Mouse (Mus musculus): Measurements from ENCODE around the gene Chkb.

The Chkb gene

DNA sequence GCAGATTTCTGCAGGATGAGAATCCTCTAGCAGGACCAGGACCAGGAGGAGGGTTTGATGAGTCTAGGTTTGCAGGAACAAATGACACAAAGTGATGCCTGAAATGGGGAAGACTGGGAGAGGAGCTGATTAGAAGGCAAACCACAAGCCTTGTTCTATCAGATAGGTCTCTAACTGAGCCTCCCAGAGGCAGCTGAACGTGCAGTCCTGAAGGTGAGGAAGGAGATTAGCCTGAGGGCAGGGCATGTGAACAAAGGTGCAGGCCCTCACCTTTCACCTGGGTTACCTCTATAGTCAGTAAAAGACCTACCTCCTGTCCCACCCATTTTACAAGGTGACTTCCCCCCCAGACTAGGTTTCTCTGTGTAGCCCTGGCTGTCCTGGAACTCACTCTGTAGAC is 30.0 kb downstream of the Chkb start:
- in situ Hi-C loops (cut with MseI, MboI): no loop called here

DNA sequence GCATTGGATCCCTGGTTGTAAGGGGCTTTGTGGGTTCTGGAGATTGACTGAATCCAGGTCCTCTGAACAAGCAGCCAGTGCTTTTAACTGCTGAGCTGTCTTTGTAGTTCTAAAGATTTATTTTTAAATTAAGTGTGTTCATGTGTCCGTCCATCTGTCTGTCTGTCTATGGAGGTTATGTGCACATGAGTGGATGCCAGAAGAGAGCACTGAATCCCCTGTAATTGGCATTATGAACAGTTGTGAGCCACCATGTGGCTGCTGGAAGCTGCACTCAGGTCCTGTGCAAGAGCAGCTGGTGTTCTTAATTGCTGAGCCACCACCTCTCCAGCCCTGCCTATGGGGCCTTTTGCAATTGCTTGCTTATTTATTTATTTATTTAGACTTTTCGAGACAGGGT is 31.6 kb downstream of the Chkb start:
- in situ Hi-C loops (cut with MseI, MboI): no loop called here

DNA sequence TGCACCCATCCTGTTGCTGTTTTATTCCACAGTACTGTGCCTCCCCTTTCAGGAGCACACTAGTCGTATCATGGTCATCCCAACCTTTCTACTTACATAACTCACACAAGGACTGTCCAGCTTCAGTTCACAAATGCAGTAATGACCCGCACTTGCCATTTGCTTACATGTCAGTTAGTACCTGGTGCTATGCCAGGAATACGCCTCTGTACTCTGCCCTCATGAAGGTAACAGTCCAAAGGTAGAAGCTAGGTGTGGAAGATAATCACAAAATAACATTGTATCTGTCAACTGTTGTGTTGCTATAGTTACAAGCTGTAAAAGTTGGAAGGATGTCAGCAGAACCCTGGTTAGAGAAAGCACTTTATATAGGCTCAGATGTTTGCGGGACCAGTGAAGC is 32.8 kb downstream of the Chkb start:
- in situ Hi-C loops (cut with MseI, MboI): no loop called here

DNA sequence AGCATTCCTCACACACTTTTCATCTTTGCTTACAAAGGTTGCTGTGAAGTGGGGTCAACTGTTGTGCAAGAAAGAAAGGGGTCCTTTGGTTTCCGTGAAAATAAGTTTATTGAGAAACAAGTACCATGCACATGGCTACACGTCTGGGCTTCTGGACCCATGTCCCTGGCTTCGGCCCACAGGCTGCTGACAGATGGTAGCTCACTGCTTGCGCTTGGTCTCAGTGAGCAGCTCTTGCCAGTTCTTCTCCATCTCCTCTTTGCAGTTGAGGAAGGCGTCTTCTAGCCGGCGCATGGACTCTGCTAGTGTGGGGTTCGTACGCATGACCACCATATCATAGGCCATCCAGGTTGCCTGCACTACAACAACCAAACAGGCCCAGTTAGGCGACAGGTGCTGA is 39.6 kb downstream of the Chkb start:
- in situ Hi-C loops (cut with MseI, MboI): no loop called here

DNA sequence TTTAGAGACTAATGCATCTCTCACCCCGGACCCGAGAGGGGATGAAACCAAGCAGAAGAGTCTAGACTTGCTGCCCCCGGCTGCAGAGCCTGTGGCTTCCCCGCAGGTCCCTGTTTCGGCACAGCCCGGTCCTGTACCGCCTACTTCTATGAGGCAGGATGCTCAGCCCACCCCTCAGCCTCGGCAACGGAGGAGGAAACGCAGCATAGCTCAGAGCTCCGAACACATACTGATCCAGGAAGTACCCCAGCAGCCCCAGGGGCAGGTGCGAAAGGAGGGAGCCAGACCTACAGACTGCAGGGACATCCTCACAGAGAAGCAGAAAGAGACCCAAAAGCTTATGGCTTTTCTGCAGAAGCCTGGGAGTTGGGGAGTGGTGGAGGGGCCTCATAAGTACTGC is 42.6 kb downstream of the Chkb start:
- in situ Hi-C loops (cut with MseI, MboI): no loop called here

DNA sequence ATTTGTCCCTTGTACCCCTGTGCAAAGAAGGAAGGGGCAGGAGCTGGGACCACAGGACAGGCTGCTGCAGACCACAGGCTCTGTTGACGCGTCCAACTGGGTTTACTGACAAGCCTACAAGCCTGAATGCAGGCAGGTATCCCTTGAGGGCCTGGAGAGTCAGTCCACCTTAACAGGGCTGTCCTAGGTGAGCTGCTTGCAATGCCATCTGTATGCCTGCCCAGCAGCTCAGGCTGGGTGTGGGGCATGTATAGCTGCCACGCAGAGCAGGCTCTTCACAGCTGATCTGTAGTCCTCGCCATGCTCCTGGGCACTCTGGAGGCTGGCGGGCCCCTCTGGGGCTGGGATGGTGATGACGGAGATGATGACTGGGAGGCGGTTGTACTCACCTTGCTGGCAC is 45.1 kb downstream of the Chkb start, which contains the start of gene Klhdc7b:
Gene Klhdc7b, plus strand, starts transcription at position 301 of the 400 bp plus-strand sequence.
- in situ Hi-C loops (cut with MseI, MboI): no loop called here

DNA sequence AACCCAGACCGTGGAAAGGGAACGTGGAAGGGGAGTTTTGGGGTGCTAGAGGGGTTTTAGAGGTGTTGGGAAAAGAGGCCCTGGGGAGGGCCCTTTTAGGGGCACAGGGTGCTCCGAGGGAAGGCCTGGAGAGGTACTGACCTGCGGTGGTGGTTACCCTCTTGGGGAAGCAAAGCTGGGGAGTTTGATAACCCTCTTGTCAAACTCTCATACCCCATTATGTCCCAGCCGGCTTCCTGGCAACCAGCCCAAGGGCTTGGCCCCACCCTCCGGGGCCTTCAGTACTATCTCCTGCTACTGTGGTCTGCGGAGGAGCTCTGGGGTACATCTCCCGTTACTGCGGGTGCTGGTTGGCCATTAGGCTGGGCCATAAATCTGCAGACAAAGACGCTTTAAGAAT is 50.3 kb downstream of the Chkb start:
- in situ Hi-C loops (cut with MseI, MboI): no loop called here

DNA sequence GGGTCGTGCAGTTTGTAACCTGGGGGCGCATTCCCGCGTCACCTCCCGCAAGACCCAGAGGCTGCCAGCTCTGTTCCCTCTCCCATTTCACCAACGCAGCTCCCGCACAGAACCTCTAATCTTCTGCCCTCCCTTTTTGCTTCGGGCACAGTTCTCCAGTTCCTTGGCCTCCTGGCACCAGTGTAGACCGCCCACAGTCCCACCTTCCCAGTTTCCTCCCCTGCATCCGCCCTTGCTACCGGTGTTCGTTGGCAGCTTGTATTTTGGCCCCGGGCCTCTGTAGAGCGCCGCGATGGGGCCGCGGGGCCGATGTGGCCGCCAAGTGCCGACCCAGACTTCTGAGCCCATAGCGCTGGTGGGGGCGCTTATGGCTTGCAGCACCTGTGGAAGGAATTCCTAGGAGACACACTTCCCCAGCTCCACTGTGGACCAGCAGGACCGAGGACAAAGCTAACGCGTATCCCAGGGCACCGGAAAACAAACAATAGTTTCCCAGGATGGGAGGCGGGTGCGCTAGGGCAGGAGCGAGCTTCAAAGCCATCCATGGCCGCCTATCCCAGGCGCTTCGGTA is 50.8 kb downstream of the Chkb start, which contains the start of gene Odf3b:
Gene Odf3b, minus strand, starts transcription at position 452 of the 571 bp plus-strand sequence.
- in situ Hi-C loops (cut with MseI, MboI): no loop called here

DNA sequence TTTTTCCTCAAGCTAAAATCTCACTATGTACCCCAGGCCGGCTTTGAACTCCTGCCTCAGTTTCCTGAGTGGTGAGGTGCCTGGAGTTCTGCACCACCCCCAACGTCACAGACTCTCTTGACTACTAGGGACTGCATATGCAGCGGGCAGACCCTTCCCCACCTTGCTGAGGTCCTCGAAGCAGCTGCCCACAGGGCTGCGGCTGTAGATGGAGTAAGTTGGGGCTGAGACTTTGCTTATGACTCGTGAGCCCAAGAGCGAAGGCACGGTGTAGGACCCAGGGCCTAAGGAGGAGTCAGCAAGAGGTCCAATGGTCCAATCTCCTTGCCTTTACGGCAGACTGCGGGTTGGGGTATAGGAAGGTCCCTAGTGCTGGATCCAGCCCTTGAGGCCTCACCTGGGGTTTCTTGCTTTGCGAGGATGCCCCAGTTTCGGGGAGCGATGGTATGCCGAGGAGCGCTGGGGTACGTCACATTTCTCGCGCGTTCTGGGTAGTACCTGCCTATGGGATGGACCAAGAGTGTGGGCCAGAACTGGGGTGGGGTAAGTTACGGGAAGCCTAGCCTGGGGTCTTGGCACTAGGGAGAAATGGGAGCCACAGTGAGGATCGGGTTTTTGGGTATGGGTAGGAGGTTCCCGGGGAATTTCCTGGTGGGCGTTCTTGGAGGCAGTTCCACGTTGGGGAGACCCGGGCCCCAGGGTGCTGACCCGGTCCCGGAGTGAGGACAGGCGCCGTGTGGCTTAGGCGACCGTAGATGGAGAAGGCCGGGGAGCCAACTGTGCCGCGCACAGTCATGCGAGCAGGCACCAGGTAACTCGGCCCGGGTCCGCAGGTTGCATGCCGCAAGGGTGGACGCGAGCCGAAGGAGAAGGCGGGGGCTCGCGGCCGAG is 51.5 kb downstream of the Chkb start:
- in situ Hi-C loops (cut with MseI, MboI): no loop called here

DNA sequence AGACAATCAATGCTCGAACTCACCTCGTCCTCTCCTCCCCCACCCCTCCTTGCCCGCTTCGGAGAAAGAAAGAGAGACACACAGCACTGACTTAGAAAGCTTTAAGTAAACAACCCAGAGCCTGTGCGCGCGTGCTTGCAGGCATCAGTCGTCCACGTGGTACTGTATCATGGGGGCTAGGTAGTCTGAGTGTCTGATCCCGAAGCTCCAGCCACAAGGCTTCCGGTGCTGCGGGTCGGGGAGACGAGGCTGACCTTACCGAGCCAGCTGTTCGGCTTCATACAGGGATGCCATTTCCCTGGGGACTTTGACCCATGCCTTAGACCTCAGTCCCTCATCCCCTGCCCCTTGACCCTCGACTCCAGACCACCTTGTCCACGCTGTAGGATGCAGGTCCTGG is 52.3 kb downstream of the Chkb start:
- in situ Hi-C loops (cut with MseI, MboI): no loop called here

DNA sequence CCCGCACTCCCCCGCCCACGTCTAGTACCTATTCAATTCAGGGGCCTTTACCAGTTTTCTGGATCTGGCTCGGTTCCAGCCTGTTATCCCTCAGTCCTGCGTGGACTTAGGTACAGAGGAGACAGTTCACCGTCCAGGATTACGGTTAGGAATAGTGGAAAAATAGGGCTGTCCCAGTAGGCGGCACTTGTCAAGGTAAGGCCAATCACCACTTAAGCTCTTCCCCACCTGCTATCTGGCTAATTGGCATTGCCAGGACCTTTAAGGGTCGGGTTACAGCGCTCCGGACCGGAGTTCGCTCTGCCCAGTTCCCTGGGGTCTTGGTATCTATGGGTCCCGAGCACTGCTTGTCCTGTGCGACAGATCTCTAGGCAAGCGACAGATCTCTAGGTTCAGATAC is 52.8 kb downstream of the Chkb start, which contains the start of gene Tymp:
Gene Tymp, minus strand, starts transcription at position 83 of the 400 bp plus-strand sequence.
- in situ Hi-C loops (cut with MseI, MboI): no loop called here

All from mouse trophoblast stem cell (cell line).